Mouse (Mus musculus) lung, embryonic 14.5 days (tissue): ENCODE measurements at regions not wholly inside any gene's neighbourhood (a gene's known extent, or its start where the extent isn't known, plus 50 kb on each side); places are given as distances from the start of the nearest gene placed in this dataset.

ENCODE experiments used
- ATAC-seq: fragments of 200-750 bp; cut with Nextera tagmentation; 2 replicates; pipeline ENCODE4 v1.8.0; 2017; ENCODE audit warnings: mild to moderate bottlenecking, moderate TSS enrichment, moderate library complexity; ENCODE audit not compliant: insufficient read depth
- DNase-seq: peaks from one replicate; pipeline ENCODE4 v3.0.0-alpha.2; 2015
- H3K27ac ChIP-seq: fragments of 300-500 bp; sonication (generic); 2 replicates; pipeline ENCODE4 v1.5.1; 2014; ENCODE audit warnings: low read depth, mild to moderate bottlenecking, moderate library complexity
- H3K27me3 ChIP-seq: fragments of 300-500 bp; sonication (generic); 2 replicates; pipeline ENCODE4 v1.6.1; 2014; ENCODE audit warnings: low read length, control low read depth; ENCODE audit not compliant: insufficient read depth
- H3K36me3 ChIP-seq: fragments of 300-500 bp; sonication (generic); 2 replicates; pipeline ENCODE4 v1.6.1; 2014; ENCODE audit warnings: control low read depth; ENCODE audit not compliant: insufficient read depth
- H3K4me1 ChIP-seq: fragments of 300-500 bp; sonication (generic); 2 replicates; pipeline ENCODE4 v1.6.1; 2014; ENCODE audit warnings: antibody characterized with exemption, control low read depth; ENCODE audit not compliant: insufficient read depth
- H3K4me2 ChIP-seq: fragments of 300-500 bp; sonication (generic); 2 replicates; pipeline ENCODE4 v1.6.1; 2014; ENCODE audit warnings: mild to moderate bottlenecking
- H3K4me3 ChIP-seq: fragments of 300-500 bp; sonication (generic); 2 replicates; pipeline ENCODE4 v1.5.1; 2014; ENCODE audit warnings: low read depth, low read length
- H3K9ac ChIP-seq: fragments of 300-500 bp; sonication (generic); 2 replicates; pipeline ENCODE4 v1.6.1; 2014
- H3K9me3 ChIP-seq: fragments of 300-500 bp; sonication (generic); 2 replicates; pipeline ENCODE4 v1.6.1; 2016; ENCODE audit warnings: low read depth, low read length, control low read depth
- CTCF ChIP-seq: IDR thresholded peaks from 2 replicates; pipeline ENCODE4 v1.5.1; 2016; ENCODE audit warnings: antibody characterized with exemption, low read depth
- WGBS: fragments of 180-500 bp; shearing (Covaris S2); extraction: QIAGEN DNeasy Blood & Tissue Kit; methylation state at CpG from one replicate; pipeline ENCODE4 v1.1.7; 2014; 5-methylcytosine and 5-hydroxymethylcytosine counted together

DNA sequence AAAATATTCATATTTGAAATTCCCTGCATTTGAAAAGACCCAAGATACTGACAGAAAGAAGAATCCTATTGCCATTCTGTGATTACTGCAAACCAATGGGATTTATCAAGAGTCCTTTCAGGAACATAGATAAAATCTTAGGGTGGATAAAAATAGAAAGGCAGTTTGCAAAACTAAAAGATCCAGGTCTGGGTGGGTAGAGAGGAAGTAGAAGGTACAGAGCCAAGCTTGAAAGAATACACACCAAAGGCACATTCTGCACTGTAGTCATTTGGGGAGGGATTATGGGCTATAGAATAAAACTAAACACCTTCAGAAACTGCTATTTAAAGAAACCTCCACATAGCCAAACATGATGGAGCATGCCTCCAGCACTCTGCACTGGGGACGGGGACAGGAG lies 288.5 kb upstream of the 4930412O13Rik start:
- no peaks in the 10 kb centered on the region for H3K4me1 ChIP-seq
- no peaks in the 10 kb centered on the region for H3K9me3 ChIP-seq
- no peak for TF ChIP-seq CTCF
- H3K27me3 ChIP-seq: no peaks in the 10 kb centered on the region
- H3K4me3 ChIP-seq: no peak overlapping the region
- WGBS: 72% methylated on average over 1 of the region's 1 CpGs
- no peaks in the 10 kb centered on the region for H3K36me3 ChIP-seq
- no peak overlapping the region for H3K9ac ChIP-seq
- no peak overlapping the region for H3K4me2 ChIP-seq
- ATAC-seq: no peak
- no peak overlapping the region for H3K27ac ChIP-seq
- no peak for DNase-seq

DNA sequence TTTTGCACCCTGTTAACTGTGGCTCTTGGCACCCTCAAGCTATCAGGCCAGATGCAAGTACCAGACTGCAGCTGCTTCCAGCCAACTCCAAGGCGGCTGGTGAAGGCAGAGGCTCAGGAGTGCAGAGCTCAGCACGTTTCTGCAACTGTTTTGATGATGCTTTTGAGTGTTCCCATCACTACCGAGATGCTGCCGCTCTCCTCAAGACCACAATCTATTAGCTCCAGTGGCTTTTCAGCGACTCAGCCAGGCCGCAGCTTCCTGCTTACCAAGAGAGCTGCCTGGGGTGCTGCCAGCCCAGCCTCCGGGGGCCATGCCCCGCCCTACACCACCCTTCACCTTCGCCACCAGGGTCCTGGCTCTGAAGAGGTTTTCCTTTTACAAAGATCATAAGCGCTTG lies 287.1 kb upstream of the 4930412O13Rik start:
- Histone ChIP-seq H3K9me3 (no peaks in the 10 kb centered on the region), H3K4me3 (no peak overlapping the region), H3K27ac (no peak overlapping the region), H3K9ac (no peak overlapping the region), H3K4me1 (no peaks in the 10 kb centered on the region), H3K4me2 (no peak overlapping the region), H3K36me3 (no peaks in the 10 kb centered on the region), H3K27me3 (no peaks in the 10 kb centered on the region)
- 31% methylated on average over 10 of the region's 10 CpGs for WGBS
- DNase-seq (peak; percentile 10), ATAC-seq (no peak)
- TF ChIP-seq CTCF: no peak

DNA sequence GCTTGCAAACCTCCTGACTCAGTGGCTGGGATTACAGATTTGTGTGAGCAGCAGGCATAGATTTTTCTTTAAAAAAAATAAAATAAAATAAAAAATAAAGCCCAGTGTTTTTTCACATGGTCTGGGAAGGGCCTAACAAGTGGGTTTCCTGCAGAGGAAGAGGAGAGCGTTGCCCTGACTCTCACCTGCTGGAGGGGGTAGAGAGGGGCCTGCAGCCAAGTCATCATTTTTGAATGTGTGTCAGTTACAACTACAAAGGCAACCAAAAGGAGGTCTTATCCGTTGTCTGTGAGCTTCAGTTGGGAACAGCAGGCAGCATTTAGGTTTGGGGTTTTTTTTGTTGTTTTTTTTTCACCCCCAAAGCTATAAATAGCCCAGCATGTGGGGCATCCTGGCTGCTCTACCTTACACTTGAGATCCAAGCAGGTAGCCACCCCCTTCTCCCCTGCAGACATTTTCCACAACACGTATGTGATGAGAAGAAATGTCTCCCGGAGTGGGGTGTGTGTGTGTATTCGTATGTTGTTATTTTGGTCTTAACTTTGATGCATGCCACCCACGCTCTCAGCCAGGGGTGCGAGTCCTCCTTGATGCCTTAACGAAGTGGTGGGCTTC lies 285.7 kb upstream of the 4930412O13Rik start:
- Histone ChIP-seq H3K4me3 (no peak overlapping the region), H3K4me2 (no peak overlapping the region), H3K4me1 (no peaks in the 10 kb centered on the region), H3K9me3 (no peaks in the 10 kb centered on the region), H3K27me3 (no peaks in the 10 kb centered on the region), H3K36me3 (no peaks in the 10 kb centered on the region), H3K9ac (no peak overlapping the region), H3K27ac (no peak overlapping the region)
- no peak for DNase-seq
- no peak for ATAC-seq
- 63% methylated on average over 8 of the region's 8 CpGs for WGBS
- TF ChIP-seq CTCF: no peak

DNA sequence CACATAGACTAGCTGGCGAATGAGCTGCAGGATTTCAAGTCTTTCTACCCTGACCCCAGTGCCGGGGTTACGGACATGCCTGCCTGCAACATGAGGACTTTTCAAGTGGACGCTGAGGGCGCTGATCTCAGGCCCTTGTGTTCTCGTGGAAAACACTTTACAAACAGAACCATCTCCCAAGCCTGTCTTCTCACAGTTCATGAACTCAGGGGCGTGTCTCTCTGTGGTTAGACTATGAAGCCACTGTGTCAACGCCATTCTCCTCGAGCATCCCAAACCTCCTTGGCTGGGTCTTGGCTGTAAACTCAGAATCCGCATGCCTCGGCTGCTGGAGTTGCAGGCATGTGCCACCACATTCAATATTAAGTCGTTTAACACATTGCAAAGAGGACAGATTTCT lies 284.9 kb upstream of the 4930412O13Rik start:
- Histone ChIP-seq H3K36me3 (no peaks in the 10 kb centered on the region), H3K27ac (no peak overlapping the region), H3K27me3 (no peaks in the 10 kb centered on the region), H3K4me1 (no peaks in the 10 kb centered on the region), H3K4me3 (no peak overlapping the region), H3K9ac (no peak overlapping the region), H3K4me2 (no peak overlapping the region), H3K9me3 (no peaks in the 10 kb centered on the region)
- no peak for TF ChIP-seq CTCF
- DNase-seq: no peak
- ATAC-seq: no peak
- WGBS: 58% methylated on average over 12 of the region's 12 CpGs

DNA sequence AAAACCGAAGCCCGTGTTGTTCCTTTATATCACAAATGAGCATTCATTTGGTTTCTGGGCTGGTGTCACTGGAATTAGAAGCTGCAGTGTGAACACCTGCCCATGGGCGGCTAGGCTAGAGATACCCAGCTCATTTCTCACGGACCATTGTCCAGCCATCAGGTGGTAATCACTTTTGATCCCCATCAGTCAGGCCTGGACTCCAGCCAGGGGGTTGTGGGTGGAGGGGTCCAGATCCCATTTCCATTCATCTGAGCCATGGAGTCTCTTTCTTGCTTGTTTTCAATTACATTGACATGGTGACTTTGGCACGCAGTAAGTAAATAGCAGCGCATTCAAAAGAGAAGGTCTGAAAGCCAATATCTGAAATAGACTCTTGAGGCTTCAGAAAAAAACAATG lies 276.1 kb upstream of the 4930412O13Rik start:
- Histone ChIP-seq H3K4me3 (no peak overlapping the region), H3K9me3 (no peaks in the 10 kb centered on the region), H3K4me1 (no peaks in the 10 kb centered on the region), H3K9ac (no peak overlapping the region), H3K27ac (no peak overlapping the region), H3K36me3 (no peaks in the 10 kb centered on the region), H3K27me3 (no peaks in the 10 kb centered on the region), H3K4me2 (no peak overlapping the region)
- ATAC-seq (no peak), DNase-seq (no peak)
- WGBS: 78% methylated on average over 6 of the region's 6 CpGs
- TF ChIP-seq CTCF: no peak

DNA sequence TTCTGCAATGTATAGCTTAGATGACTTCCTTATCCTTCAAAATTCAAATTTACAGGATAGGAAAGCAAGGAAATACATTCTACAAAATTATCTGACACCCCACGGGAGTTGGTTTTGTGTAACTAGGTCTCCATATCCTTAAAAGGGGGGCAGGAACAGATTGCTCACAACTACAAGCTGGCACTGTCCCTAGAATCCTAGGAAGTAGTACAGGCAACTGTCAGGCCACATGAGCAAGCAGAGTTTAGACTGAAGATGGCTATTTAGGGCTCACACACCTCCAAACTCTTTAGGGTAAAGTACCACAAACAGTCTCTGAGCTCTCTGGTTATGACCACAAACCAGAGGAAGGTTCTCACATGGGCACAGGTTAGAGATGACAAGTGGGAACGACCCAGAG lies 273.5 kb upstream of the 4930412O13Rik start:
- H3K4me3 ChIP-seq: no peak overlapping the region
- 76% methylated on average over 2 of the region's 2 CpGs for WGBS
- H3K4me2 ChIP-seq: no peak overlapping the region
- TF ChIP-seq CTCF: no peak
- no peaks in the 10 kb centered on the region for H3K36me3 ChIP-seq
- no peak overlapping the region for H3K27ac ChIP-seq
- no peak for ATAC-seq
- no peak overlapping the region for H3K9ac ChIP-seq
- no peaks in the 10 kb centered on the region for H3K9me3 ChIP-seq
- no peak for DNase-seq
- H3K27me3 ChIP-seq: no peaks in the 10 kb centered on the region
- no peaks in the 10 kb centered on the region for H3K4me1 ChIP-seq

DNA sequence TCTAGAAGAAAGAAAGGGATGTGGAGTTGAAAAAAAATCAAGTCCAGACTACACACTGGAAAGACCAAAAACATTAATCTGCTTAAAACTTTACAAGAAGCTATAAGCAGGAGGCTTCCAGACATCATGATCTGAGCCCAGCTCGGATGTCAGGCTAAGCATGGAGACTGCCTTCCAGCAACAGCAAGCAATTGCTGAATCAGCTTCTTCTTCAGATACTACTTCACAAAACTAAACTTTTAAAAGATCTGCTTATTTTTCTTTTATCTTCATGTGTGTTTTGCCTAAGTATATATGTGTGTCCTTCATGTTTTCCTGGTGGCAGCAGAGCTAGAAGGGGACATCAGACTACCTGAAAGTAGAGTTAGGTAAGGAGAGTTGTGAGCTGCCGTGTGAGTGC lies 266.6 kb upstream of the 4930412O13Rik start:
- no peak overlapping the region for H3K4me3 ChIP-seq
- TF ChIP-seq CTCF: no peak
- H3K9me3 ChIP-seq: no peaks in the 10 kb centered on the region
- no peak for DNase-seq
- no peaks in the 10 kb centered on the region for H3K4me1 ChIP-seq
- no peak overlapping the region for H3K27ac ChIP-seq
- WGBS: 74% methylated on average over 2 of the region's 2 CpGs
- no peak overlapping the region for H3K4me2 ChIP-seq
- no peaks in the 10 kb centered on the region for H3K36me3 ChIP-seq
- ATAC-seq: no peak
- no peak overlapping the region for H3K9ac ChIP-seq
- no peaks in the 10 kb centered on the region for H3K27me3 ChIP-seq

DNA sequence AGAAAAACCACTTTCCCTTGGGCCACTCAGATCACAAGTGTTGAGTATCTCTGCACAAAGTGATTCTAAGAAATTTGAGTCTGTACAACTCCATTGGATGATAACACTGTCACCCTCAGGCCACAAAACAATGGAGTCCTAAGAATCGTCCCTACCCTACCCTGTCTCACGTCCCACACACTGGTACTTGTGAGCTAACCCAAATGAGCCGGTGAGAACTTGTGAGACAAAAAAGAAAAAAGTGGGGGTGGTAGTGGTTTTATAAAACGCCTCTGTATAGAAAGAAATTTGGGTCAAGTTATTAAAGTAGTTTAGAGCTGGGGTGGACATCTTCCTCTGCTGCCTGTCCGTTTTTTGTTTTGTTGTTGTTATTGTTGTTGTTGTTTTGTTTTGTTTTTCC lies 264.8 kb upstream of the 4930412O13Rik start:
- WGBS: 77% methylated on average over 5 of the region's 5 CpGs
- no peak overlapping the region for H3K4me3 ChIP-seq
- H3K9me3 ChIP-seq: no peaks in the 10 kb centered on the region
- no peak overlapping the region for H3K4me2 ChIP-seq
- no peak for DNase-seq
- no peak overlapping the region for H3K27ac ChIP-seq
- no peak for TF ChIP-seq CTCF
- no peaks in the 10 kb centered on the region for H3K4me1 ChIP-seq
- H3K27me3 ChIP-seq: no peaks in the 10 kb centered on the region
- ATAC-seq: no peak
- no peaks in the 10 kb centered on the region for H3K36me3 ChIP-seq
- no peak overlapping the region for H3K9ac ChIP-seq
